Mouse (Mus musculus): ENCODE results near the gene Amh.

The Amh gene

GRCm38 (mm10) chr10:80808099-80808984 is 3.3 kb downstream of the Amh start:
- 28% methylated on average over 40 of the region's 40 CpGs for WGBS

DNA sequence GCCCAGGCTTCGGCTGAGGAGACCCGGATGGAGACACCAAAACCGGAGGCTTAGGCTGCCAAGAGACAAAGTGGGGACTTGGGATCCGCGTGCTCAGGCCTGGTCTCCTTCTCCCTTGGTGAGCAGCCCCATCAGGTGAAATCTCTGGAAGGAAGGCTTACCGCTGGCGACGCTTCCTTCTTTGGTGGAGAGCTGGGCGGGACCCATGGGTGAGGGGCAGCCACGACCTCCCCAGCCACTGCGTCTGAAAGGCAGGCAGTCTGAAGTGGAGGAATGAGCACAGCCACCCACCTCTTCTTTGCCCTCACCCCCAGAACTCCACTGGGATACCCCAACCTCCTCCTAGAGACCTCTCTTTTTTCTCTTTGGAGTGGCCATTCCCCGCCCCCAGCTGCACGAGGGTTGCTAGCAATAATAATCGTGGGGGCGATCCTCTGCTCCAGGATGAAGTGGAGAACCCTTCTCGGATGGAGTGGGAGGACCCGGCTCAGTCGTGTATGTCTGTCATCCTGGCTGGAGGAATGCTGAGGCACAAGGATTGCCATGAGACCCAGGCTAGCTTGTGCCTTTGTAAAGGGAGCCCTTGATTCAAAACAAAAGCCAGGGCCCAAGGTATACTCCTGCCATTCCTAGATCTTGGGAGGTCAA is 4.1 kb downstream of the Amh start:
- 14% methylated on average over 18 of the region's 18 CpGs for WGBS

- 11% methylated on average over 20 of the region's 20 CpGs for WGBS
Measured at GRCm38 (mm10) chr10:80810084-80810483, 5.0 kb downstream of the Amh start.

- 71% methylated on average over 5 of the region's 5 CpGs for WGBS
Measured at GRCm38 (mm10) chr10:80812391-80813041, 7.5 kb downstream of the Amh start.

GRCm38 (mm10) chr10:80813366-80813765 is 8.3 kb downstream of the Amh start, which contains the start of gene Jsrp1:
Gene Jsrp1 (minus strand): TSS chr10:80813498.
- 86% methylated on average over 4 of the region's 4 CpGs for WGBS

DNA sequence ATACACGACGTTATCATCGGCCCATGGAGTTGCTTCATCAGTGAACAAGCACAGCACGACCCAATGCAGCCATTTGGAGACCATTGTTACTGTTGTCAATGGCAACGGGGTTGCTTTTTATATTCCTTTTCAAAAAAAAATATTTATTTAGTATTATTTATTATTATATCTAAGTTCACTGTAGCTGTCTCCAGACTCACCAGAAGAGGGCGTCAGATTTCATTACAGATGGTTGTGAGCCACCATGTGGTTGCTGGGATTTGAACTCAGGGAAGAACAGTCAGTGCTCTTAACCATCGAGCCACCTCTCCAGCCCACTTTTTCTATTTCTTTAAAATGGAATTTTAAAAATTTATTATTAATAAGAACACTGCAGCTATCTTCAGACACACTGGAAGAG is 9.8 kb downstream of the Amh start:
- 62% methylated on average over 7 of the region's 7 CpGs for WGBS

GRCm38 (mm10) chr10:80816303-80816702 is 11.3 kb downstream of the Amh start:
- 84% methylated on average over 3 of the region's 3 CpGs for WGBS

GRCm38 (mm10) chr10:80817164-80817563 is 12.1 kb downstream of the Amh start:
- 71% methylated on average over 2 of the region's 2 CpGs for WGBS

DNA sequence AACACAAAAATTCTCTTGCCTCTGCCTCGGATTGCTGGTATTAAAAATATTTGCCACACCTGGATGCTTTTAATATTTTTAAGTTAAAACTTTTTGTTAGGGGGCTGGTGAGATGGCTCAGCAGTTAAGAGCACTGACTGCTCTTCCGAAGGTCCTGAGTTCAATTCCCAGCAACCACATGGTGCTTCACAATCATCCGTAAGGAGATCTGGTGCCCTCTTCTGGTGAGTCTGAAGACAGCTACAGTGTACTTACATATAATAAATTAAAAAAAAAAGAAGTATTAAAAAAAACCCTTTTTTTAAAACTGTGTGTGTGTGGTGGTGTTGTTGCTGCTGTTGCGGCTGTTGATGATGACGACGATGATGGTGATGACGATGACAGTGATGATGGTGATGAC is 12.9 kb downstream of the Amh start:
- WGBS: 87% methylated on average over 7 of the region's 7 CpGs

DNA sequence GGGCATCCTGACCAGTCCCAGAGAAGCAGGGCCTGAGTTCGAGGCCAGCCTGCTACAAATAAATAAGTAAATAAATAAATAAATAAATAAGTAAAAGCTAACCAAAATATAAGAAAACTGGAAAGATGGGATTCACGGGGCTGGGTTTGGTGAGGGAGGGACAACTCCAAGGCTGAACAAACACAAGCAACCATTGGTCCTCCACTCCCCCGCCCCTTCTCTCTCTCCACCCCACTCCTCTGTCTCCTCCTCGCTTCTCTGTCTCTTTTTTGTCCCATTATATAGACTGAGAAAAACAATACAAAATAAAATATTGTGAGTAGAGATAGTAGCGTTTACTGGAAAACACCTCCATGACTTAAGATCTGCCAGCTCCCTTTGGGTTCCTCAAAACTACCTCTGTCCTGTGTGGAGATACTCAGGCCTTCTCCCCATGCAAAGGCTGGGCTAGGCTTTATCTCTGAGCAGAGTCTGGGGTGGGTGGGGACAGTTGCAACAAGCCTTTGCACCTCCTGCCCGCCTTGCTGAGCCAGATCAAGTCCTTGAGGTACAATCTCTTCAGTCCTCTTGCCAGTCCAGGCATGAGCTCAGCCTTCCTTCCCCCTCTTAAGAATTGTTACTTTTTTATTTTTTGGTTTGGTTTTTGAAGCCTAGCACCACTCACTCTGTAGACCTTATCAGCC is 13.7 kb downstream of the Amh start:
- 72% methylated on average over 6 of the region's 6 CpGs for WGBS

GRCm38 (mm10) chr10:80819406-80819805 is 14.4 kb downstream of the Amh start:
- 62% methylated on average over 3 of the region's 3 CpGs for WGBS

DNA sequence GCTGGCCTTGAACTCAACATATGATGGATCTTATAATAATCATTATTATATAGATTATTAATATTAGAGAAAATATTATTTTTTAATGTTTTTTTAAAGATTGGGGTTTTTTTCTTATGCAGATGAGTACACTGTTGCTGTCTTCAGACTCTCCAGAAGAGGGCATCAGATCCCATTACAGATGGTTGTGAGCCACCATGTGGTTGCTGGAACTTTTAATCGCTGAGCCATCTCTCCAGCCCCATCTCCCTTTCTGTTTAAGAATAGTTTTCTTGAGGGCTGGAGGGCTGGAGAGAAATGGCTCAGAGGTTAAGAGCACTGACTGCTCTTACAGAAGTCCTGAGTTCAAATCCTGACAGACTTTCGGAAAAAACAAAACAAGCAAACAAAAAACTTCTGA is 16.9 kb downstream of the Amh start:
- 41% methylated on average over 2 of the region's 2 CpGs for WGBS

GRCm38 (mm10) chr10:80822528-80822927 is 17.5 kb downstream of the Amh start:
- WGBS: 77% methylated on average over 5 of the region's 5 CpGs

DNA sequence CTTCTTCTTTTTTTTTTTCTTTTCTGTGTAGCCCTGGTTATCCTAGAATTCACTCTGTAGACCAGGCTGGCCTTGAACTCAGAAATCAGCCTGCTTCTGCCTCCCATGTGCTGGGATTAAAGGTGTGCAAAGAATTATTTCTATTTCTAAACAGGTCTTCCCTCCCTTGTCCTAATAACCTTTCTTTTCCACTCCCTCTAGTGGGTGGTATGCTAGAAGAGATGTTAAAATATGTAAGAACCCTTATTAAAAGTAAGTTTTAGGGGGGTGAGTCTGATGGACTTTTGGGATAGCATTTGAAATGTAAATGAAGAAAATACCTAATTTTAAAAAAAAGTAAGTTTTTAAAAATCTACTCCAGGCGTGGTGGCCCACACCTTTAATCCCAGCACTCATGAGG is 18.3 kb downstream of the Amh start:
- 97% methylated on average over 1 of the region's 1 CpGs for WGBS

DNA sequence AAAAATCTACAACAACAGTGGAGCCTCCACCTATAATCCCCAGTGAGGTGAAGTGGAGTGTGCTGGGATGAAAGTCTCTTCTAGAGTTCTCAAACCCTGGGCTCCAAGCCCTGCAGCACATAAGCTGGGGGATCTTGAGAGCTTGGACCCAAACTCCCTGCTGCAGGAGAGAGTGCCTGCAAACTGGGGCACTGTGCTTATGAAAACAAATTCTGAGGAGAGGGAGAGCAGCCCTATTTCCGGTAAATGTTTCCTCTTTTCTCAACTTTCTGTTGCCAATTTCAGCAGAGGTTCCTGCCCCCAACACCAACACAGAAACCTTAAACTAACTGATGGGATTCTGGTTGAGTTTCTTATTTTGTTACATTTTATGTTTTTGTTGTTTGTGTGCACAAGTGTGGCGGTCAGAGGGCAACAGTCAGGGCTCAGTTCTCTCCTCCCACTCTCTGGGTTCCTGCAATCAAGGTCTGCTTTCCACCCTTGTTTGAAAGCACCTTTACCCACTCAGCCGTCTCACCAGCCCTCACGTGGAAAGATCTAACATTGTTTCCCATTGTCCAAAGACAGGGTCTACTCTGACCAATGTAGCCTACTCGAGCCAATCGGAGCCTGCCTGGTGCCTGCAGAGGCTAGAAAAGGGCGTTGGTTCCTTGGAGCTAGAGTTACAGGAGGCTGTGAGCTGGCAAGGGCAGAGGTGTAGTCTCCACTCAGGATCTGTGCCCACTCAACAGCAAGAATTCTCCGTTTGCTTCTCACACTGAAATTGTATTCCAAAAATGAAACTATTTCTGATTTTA is 19.0 kb downstream of the Amh start:
- WGBS: 47% methylated on average over 8 of the region's 8 CpGs

GRCm38 (mm10) chr10:80824827-80825226 is 19.8 kb downstream of the Amh start:
- 57% methylated on average over 2 of the region's 2 CpGs for WGBS

- WGBS: under 1% methylated on average over 81 of the region's 82 CpGs
Measured at GRCm38 (mm10) chr10:80826151-80827062, 21.4 kb downstream of the Amh start, which contains the start of gene Oaz1. Gene Oaz1 (plus strand): TSS chr10:80826656.

DNA sequence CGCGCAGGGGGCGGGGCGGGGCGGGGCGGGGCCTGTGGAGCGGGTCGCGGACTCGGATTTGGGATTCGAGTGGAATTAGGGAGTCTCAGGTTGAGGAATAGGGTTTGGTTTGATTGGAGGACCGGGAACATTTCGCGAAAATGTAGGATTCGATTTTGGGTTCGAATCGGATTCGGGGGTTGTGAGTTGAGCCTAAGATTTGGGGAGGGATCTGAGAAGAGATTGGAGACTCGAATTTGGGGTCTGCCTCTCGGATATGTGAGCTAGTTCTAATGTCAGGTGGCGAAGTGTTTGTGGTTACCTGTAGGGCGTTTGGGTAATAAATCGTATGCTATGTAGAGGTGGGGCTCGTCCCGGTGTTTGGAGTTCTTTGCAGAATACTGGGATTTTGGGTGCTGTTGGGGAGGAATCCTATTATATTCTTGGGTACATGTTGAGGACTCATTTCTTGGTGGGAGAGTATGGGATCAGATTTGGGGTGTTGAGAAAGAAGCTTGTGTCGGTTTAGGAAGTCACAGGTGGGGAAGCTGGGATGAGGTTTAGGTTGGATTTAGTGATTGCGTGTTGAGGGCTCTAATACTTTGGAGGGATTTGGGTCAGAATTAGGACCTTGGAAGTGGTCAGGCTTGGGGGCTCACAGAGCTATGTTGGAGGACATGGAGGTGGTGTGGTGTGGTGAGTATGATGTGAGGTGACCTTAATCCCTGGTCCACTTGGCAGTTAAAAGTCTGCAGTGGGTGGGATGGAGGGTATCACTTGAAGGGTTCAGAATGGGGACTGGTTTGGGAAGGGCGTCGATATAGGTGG is 22.2 kb downstream of the Amh start:
- WGBS: 3% methylated on average over 29 of the region's 29 CpGs

- 46% methylated on average over 10 of the region's 10 CpGs for WGBS
Measured at GRCm38 (mm10) chr10:80827870-80828420, 22.9 kb downstream of the Amh start.

All from cerebral cortex, adult 2 months (tissue).